Mouse (Mus musculus) heart, postnatal 0 days (tissue): Measurements from ENCODE around the gene Trip12.

Experiments
- CTCF ChIP-seq: IDR thresholded peaks from 2 replicates; pipeline ENCODE4 v1.5.1; 2016; ENCODE audit warnings: antibody characterized with exemption, control low read depth, low read depth
- EP300 ChIP-seq: IDR thresholded peaks from 2 replicates; pipeline ENCODE4 v1.6.1; 2016; ENCODE audit warnings: antibody characterized with exemption, low read depth

DNA sequence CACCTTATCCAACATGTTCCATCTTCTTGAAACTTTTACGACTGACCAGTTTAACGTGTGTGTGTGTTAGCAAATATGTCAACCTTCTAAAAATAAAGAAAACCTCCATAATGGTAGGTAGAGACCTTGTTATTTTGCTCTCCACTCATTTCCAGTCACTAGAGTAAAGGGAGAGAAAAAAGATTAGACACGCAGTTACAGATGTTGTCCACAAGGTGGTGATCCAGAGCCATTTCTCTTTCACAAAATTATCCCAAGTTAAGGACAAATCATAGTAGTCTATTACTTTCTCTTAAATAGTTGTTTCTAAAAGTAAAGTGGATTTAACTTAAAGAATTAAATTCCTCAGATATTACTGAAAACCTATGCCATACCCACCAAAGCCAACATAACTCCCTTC, 106.5 kb downstream of the Trip12 start:
- TF ChIP-seq CTCF (peak; percentile 65), EP300 (no peak)
